Mouse (Mus musculus) liver, adult 2 months (tissue): ENCODE results near the gene Dnajc3. TPM values are rescaled to one million over a fixed set of nuclear protein-coding genes. Genes with fewer than 3 reads are reported as not detected.

Experiments
- DNase-seq: peaks from one replicate; pipeline ENCODE4 v3.0.0-alpha.2; 2011; ENCODE audit warnings: low read depth, low spot score; ENCODE audit errors: extremely low read depth
- H3K27ac ChIP-seq: fragments of 200-500 bp; replicated peaks from 2 replicates; pipeline ENCODE4 v1.5.1; 2012; ENCODE audit warnings: low read depth, mild to moderate bottlenecking, control low read depth, inconsistent platforms, low read length; ENCODE audit not compliant: insufficient read depth
- H3K27me3 ChIP-seq: fragments of 200-500 bp; 2 replicates; pipeline ENCODE4 v1.6.1; 2012; ENCODE audit warnings: mild to moderate bottlenecking, moderate library complexity, low read length, inconsistent platforms; ENCODE audit not compliant: control insufficient read depth, insufficient read depth
- H3K36me3 ChIP-seq: fragments of 200-500 bp; 2 replicates; pipeline ENCODE4 v1.6.1; 2012; ENCODE audit warnings: low read length, inconsistent platforms; ENCODE audit not compliant: control insufficient read depth, insufficient read depth
- H3K4me1 ChIP-seq: fragments of 200-500 bp; 2 replicates; pipeline ENCODE4 v1.6.1; 2011; ENCODE audit warnings: low read length; ENCODE audit not compliant: control insufficient read depth, insufficient read depth
- H3K4me3 ChIP-seq: fragments of 200-500 bp; 2 replicates; pipeline ENCODE4 v1.5.1; 2011; ENCODE audit warnings: low read depth, mild to moderate bottlenecking, control low read depth, low read length, moderate library complexity; ENCODE audit not compliant: insufficient read depth
- H3K79me2 ChIP-seq: fragments of 200-500 bp; 2 replicates; pipeline ENCODE4 v1.6.1; 2012; ENCODE audit warnings: inconsistent platforms, mild to moderate bottlenecking, low read length, moderate library complexity; ENCODE audit not compliant: control insufficient read depth, insufficient read depth
- H3K9ac ChIP-seq: fragments of 200-500 bp; 2 replicates; pipeline ENCODE4 v1.6.1; 2012; ENCODE audit warnings: low read depth, mild to moderate bottlenecking, control low read depth, inconsistent platforms, low read length
- CTCF ChIP-seq: fragments of 200-500 bp; IDR thresholded peaks from 2 replicates; pipeline ENCODE4 v1.5.1; 2011; ENCODE audit warnings: low read depth, low read length, control low read depth
- POLR2A ChIP-seq: fragments of 200-500 bp; IDR thresholded peaks from 2 replicates; pipeline ENCODE4 v1.6.1; 2011; ENCODE audit warnings: low read length, control low read depth; ENCODE audit not compliant: insufficient read depth; ENCODE audit errors: extremely low read depth
- WGBS: fragments of 180-500 bp; shearing (Covaris S2); methylation state at CpG from one replicate; pipeline ENCODE4 v1.1.7; 2018; 5-methylcytosine and 5-hydroxymethylcytosine counted together
- polyA plus RNA-seq: library from polyadenylated mRNA; depleted of rRNA; stranded (reverse); fragments of >200 nt; gene quantifications from 2 replicates; pipeline ENCODE4 v1.2.3, GENCODE M21; 2012
- total RNA-seq: library from RNA; depleted of rRNA; stranded (reverse); fragments of >200 nt; gene quantifications from 2 replicates; pipeline ENCODE4 v1.2.3, GENCODE M21; 2014

The Dnajc3 gene
- total and polyA plus RNA-seq, 2 experiments = 32.4 to 159 TPM

- Histone ChIP-seq H3K27ac (no peak overlapping the region), H3K4me1 (peaks cover 8% of the 10 kb centered on the region; the same call in 1 of the 2 replicates), H3K9ac (no peak overlapping the region), H3K4me3 (no peak overlapping the region), H3K79me2 (no peaks in the 10 kb centered on the region), H3K27me3 (peaks cover 6% of the 10 kb centered on the region; the same call in 1 of the 2 replicates), H3K36me3 (no peaks in the 10 kb centered on the region)
- WGBS = 91% methylated on average over 3 of the region's 3 CpGs
- DNase-seq = no peak
- TF ChIP-seq CTCF = no peak
- TF ChIP-seq POLR2A = no peak
Measured at GRCm38 (mm10) chr14:118928565-118928964, 9.2 kb upstream of the Dnajc3 start.

- no peaks in the 10 kb centered on the region for H3K79me2 ChIP-seq
- peaks cover 7% of the 10 kb centered on the region; the same call in 1 of the 2 replicates for H3K4me1 ChIP-seq
- H3K9ac ChIP-seq = no peak overlapping the region
- peaks cover 4% of the 10 kb centered on the region; the same call in 1 of the 2 replicates for H3K27me3 ChIP-seq
- 69% methylated on average over 2 of the region's 2 CpGs for WGBS
- no peak overlapping the region for H3K4me3 ChIP-seq
- no peaks in the 10 kb centered on the region for H3K36me3 ChIP-seq
- TF ChIP-seq POLR2A = no peak
- no peak for TF ChIP-seq CTCF
- DNase-seq = no peak
- no peak overlapping the region for H3K27ac ChIP-seq
Measured at GRCm38 (mm10) chr14:118929779-118930178, 8.0 kb upstream of the Dnajc3 start.

GRCm38 (mm10) chr14:118930777-118931176 is 7.0 kb upstream of the Dnajc3 start:
- TF ChIP-seq POLR2A (no peak), CTCF (no peak)
- DNase-seq = no peak
- no peaks in the 10 kb centered on the region for H3K36me3 ChIP-seq
- no peak overlapping the region for H3K4me3 ChIP-seq
- no peaks in the 10 kb centered on the region for H3K27me3 ChIP-seq
- peaks cover 5% of the 10 kb centered on the region for H3K4me1 ChIP-seq
- no peak overlapping the region for H3K9ac ChIP-seq
- H3K79me2 ChIP-seq = no peaks in the 10 kb centered on the region
- WGBS = 85% methylated on average over 2 of the region's 2 CpGs
- H3K27ac ChIP-seq = no peak overlapping the region

- H3K79me2 ChIP-seq = no peaks in the 10 kb centered on the region
- no peak overlapping the region for H3K27ac ChIP-seq
- H3K4me3 ChIP-seq = no peak overlapping the region
- H3K36me3 ChIP-seq = no peaks in the 10 kb centered on the region
- TF ChIP-seq CTCF (no peak), POLR2A (no peak)
- H3K4me1 ChIP-seq = peaks cover 5% of the 10 kb centered on the region
- 94% methylated on average over 2 of the region's 2 CpGs for WGBS
- no peak for DNase-seq
- H3K27me3 ChIP-seq = no peaks in the 10 kb centered on the region
- H3K9ac ChIP-seq = no peak overlapping the region
Measured at GRCm38 (mm10) chr14:118931181-118931580, 6.6 kb upstream of the Dnajc3 start.

GRCm38 (mm10) chr14:118932956-118933355 is 4.8 kb upstream of the Dnajc3 start:
- WGBS = 62% methylated on average over 8 of the region's 8 CpGs

GRCm38 (mm10) chr14:118934686-118935085 is 3.1 kb upstream of the Dnajc3 start:
- Histone ChIP-seq H3K79me2 (peaks cover 9% of the 10 kb centered on the region; the same call in 1 of the 2 replicates), H3K27me3 (no peaks in the 10 kb centered on the region), H3K27ac (peak overlapping the region; percentile 59), H3K36me3 (no peaks in the 10 kb centered on the region), H3K9ac (no peak overlapping the region), H3K4me1 (peaks cover 12% of the 10 kb centered on the region), H3K4me3 (no peak overlapping the region)
- no peak for TF ChIP-seq POLR2A
- no peak for TF ChIP-seq CTCF
- WGBS = 23% methylated on average over 9 of the region's 9 CpGs
- peak; percentile 87 for DNase-seq

More at GRCm38 (mm10) chr14:118932956-118933355, 4.8 kb upstream of the Dnajc3 start:
- H3K9ac ChIP-seq = no peak overlapping the region
- H3K27ac ChIP-seq = no peak overlapping the region
- no peak overlapping the region for H3K4me3 ChIP-seq
- no peaks in the 10 kb centered on the region for H3K36me3 ChIP-seq
- no peaks in the 10 kb centered on the region for H3K27me3 ChIP-seq
- DNase-seq = no peak
- H3K79me2 ChIP-seq = peaks cover 2% of the 10 kb centered on the region; the same call in 1 of the 2 replicates
- peaks cover 10% of the 10 kb centered on the region for H3K4me1 ChIP-seq
- no peak for TF ChIP-seq CTCF
- no peak for TF ChIP-seq POLR2A
